34 mouse cellular contexts compared by ENCODE assay signal in genomic region chr3:53488353-53488752, GRCm38 (mm10). TPM values are rescaled to one million over a fixed set of nuclear protein-coding genes. Genes with fewer than 3 reads are reported as not detected.
DNase-seq lines count a peak whose midpoint lies in the region; ATAC-seq and TF ChIP-seq lines count a peak whose summit lies in the region.
"Had no signal": no experiment of that assay in that cellular context is flagged by ENCODE, and none has a peak within 500 bp of the region (broad histone marks: within the 10 kb centered on the region; RNA-seq: fewer than 3 reads in every experiment).

TSS of gene Stoml3 (plus strand) at chr3:53488653.

- H3K9me3 ChIP-seq in heart, embryonic 10.5 days, result no peaks in the 10 kb centered on the region
- H3K9me3 ChIP-seq in heart, embryonic 15.5 days (replicated peaks), result no peaks in the 10 kb centered on the region
- H3K9me3 ChIP-seq: embryonic facial prominence, embryonic 10.5 days; embryonic facial prominence, embryonic 15.5 days; forebrain, embryonic 12.5 days; G1E; hindbrain, embryonic 13.5 days; kidney, embryonic 15.5 days; limb, embryonic 12.5 days had no signal

- ATAC-seq in heart, embryonic 15.5 days (replicated peaks; ENCODE audit: insufficient number of reproducible peaks, insufficient read depth, low FRiP score, low read depth), result no peak
- ATAC-seq: midbrain, embryonic 16.5 days had no signal

- H3K27me3 ChIP-seq in heart, embryonic 10.5 days (ENCODE audit: insufficient read depth, poor library complexity, severe bottlenecking), result no peaks in the 10 kb centered on the region
- no peaks in the 10 kb centered on the region for H3K27me3 ChIP-seq in heart, embryonic 15.5 days
- no peaks in the 10 kb centered on the region for H3K27me3 ChIP-seq in liver, adult 2 months (ENCODE audit: control insufficient read depth, insufficient read depth, low read length)
- H3K27me3 ChIP-seq: embryonic facial prominence, embryonic 15.5 days; forebrain, embryonic 12.5 days; hindbrain, embryonic 13.5 days; kidney, embryonic 15.5 days; limb, embryonic 12.5 days had no signal

- H3K4me2 ChIP-seq in heart, embryonic 15.5 days, result no peak within 1 kb of the TSS
- H3K4me2 ChIP-seq: embryonic facial prominence, embryonic 15.5 days; forebrain, embryonic 12.5 days; hindbrain, embryonic 13.5 days; kidney, embryonic 15.5 days; limb, embryonic 12.5 days; lung, embryonic 14.5 days; midbrain, embryonic 11.5 days had no signal

- intact Hi-C loops in heart, postnatal 25 days (cut with DNase I), result no loop called here
- intact Hi-C loops in heart, postnatal 10 days (cut with DNase I), result no loop called here

- H3K36me3 ChIP-seq in heart, embryonic 10.5 days, result no peaks in the 10 kb centered on the region
- no peaks in the 10 kb centered on the region for H3K36me3 ChIP-seq in heart, embryonic 15.5 days
- H3K36me3 ChIP-seq in liver, adult 2 months (ENCODE audit: control insufficient read depth, insufficient read depth, low read length), result no peaks in the 10 kb centered on the region
- H3K36me3 ChIP-seq: embryonic facial prominence, embryonic 15.5 days; forebrain, embryonic 12.5 days; hindbrain, embryonic 13.5 days; kidney, embryonic 15.5 days had no signal

- H3K4me1 ChIP-seq in heart, embryonic 10.5 days, result peaks cover 17% of the 10 kb centered on the region
- H3K4me1 ChIP-seq in heart, embryonic 15.5 days (replicated peaks), result peaks cover 20% of the 10 kb centered on the region
- no peaks in the 10 kb centered on the region for H3K4me1 ChIP-seq in liver, adult 2 months (ENCODE audit: control insufficient read depth, insufficient read depth, low read length)
- H3K4me1 ChIP-seq: embryonic facial prominence, embryonic 15.5 days; forebrain, embryonic 12.5 days; hindbrain, embryonic 13.5 days had no signal

- no peak for DNase-seq in heart, embryonic 10.5 days (ENCODE audit: low spot score)
- DNase-seq in heart, postnatal 25 days (ENCODE audit: low spot score), result no peak
- DNase-seq in heart, postnatal 10 days, result no peak
- DNase-seq in liver, adult 2 months (ENCODE audit: extremely low read depth, low read depth, low spot score), result no peak
- DNase-seq in liver, result no peak
- no peak for DNase-seq in left cerebral cortex, adult 9 months (ENCODE audit: low spot score in 2 of 2)
- DNase-seq: adrenal gland, postnatal 10 days; cerebellum, adult 8-10 months; cerebellum, postnatal 25 days; gastrocnemius, postnatal 25 days; heart, adult 11 months; kidney, adult 18-20 months; kidney, postnatal 25 days; lung, embryonic 14.5 days; right cerebral cortex, adult 18-20 months; thymus, adult 18-20 months; thymus, postnatal 25 days had no signal

- no peak within 1 kb of the TSS for H3K9ac ChIP-seq in heart, embryonic 15.5 days
- H3K9ac ChIP-seq in liver, adult 2 months (ENCODE audit: low read depth, low read length), result no peak within 1 kb of the TSS
- H3K9ac ChIP-seq: embryonic facial prominence, embryonic 15.5 days; forebrain, embryonic 12.5 days; hindbrain, embryonic 13.5 days; kidney, embryonic 15.5 days; liver, embryonic 14.5 days; lung, embryonic 14.5 days had no signal

- peak within 1 kb of the TSS; percentile 71 for H3K27ac ChIP-seq in heart, embryonic 10.5 days
- H3K27ac ChIP-seq in heart, embryonic 15.5 days, result peak within 1 kb of the TSS; percentile 62
- peak within 1 kb of the TSS; percentile 44 for H3K27ac ChIP-seq in liver, adult 2 months (replicated peaks; ENCODE audit: insufficient read depth, low read depth, low read length)
- H3K27ac ChIP-seq: embryonic facial prominence, embryonic 10.5 days; embryonic facial prominence, embryonic 15.5 days; forebrain, embryonic 12.5 days; hindbrain, embryonic 13.5 days; kidney, embryonic 15.5 days; limb, embryonic 12.5 days; liver, embryonic 14.5 days; stomach, postnatal 0 days had no signal

- H3K79me2 ChIP-seq in liver, adult 2 months (ENCODE audit: control insufficient read depth, insufficient read depth, low read length), result no peaks in the 10 kb centered on the region

- TF ChIP-seq POLR2A in liver, adult 2 months (IDR thresholded peaks at IDR 0.05; ENCODE audit: extremely low read depth, insufficient read depth, low read length), result no peak

- no peak within 1 kb of the TSS for H3K4me3 ChIP-seq in heart, embryonic 10.5 days
- no peak within 1 kb of the TSS for H3K4me3 ChIP-seq in heart, embryonic 15.5 days
- no peak within 1 kb of the TSS for H3K4me3 ChIP-seq in liver, adult 2 months (ENCODE audit: insufficient read depth, low read depth, low read length)
- H3K4me3 ChIP-seq: embryonic facial prominence, embryonic 10.5 days; embryonic facial prominence, embryonic 15.5 days; forebrain, embryonic 12.5 days; hindbrain, embryonic 13.5 days; kidney, embryonic 15.5 days; limb, embryonic 12.5 days had no signal

- 74% methylated on average over 6 of the region's 6 CpGs for WGBS in heart, embryonic 10.5 days
- WGBS in heart, embryonic 15.5 days, result 74% methylated on average over 6 of the region's 6 CpGs
- WGBS in liver, adult 2 months, result 87% methylated on average over 6 of the region's 6 CpGs

- no peak for TF ChIP-seq CTCF in liver, adult 2 months (IDR thresholded peaks at IDR 0.05; ENCODE audit: low read depth, low read length)

RNA-seq across cellular contexts. Expression of gene Stoml3, which starts in this region (rescaled TPM):
- 0.10 TPM in 1 of 2 replicates, not detected in the other for polyA plus RNA-seq in heart, embryonic 10.5 days (2016; fragmentation: Nextera tagmentation; extraction: Ambion mirVana)
- total RNA-seq in heart, postnatal 25 days (2021), result not detected
- 0.18 TPM in 1 of 2 replicates, not detected in the other for polyA plus RNA-seq in heart, embryonic 15.5 days (2015; fragmentation: Nextera tagmentation; extraction: Ambion mirVana)
- total RNA-seq in heart, postnatal 10 days (2021), result not detected
- total RNA-seq in liver, adult 2 months (2014; rRNA removed), result not detected in 2 replicates
- polyA plus RNA-seq in liver, adult 2 months (2012; rRNA removed), result not detected in 2 replicates
- total RNA-seq: adrenal gland, postnatal 10 days; gastrocnemius, adult 18-20 months; gastrocnemius, postnatal 25 days; left cerebral cortex, adult 18-20 months; megakaryocyte, adult 5-6 weeks had no signal
- polyA plus RNA-seq: embryonic facial prominence, embryonic 10.5 days; forebrain, embryonic 12.5 days; G1E; hindbrain, embryonic 13.5 days; limb, embryonic 12.5 days; liver, embryonic 14.5 days; midbrain, embryonic 11.5 days; midbrain, embryonic 16.5 days; neural tube, embryonic 11.5 days; spleen, adult 2 months; stomach, postnatal 0 days had no signal
